Mouse (Mus musculus): Measurements from ENCODE around the gene Asxl2.
A peak's percentile ranks its signal among the peaks of the same experiment; 100 is the strongest.

The Asxl2 gene

DNA sequence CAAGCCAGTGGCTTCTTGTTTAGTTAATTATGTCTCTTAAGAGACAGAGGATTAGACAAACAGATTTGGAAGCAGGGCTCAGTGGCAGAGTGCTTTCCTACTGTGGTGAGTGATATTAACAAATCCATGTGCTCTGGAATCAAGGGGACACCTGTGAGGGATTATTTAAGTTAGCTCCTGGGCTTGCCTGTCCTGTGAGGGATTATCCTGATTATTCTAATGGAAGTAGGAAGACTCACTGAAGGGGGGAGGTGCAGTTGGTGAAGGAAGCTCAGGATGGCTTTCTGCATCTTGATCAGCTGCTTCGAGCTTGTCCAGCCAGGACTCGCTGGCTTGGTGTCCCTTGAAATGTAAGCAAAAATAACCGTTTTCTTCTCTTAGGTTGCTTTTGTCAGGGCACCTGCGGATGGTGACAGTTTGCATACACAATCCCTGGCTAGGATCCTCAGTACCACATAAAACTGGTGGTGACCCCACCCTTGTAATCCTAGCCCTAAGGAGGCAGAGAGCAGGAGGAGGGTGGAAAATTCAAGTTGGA is 119.5 kb downstream of the Asxl2 start:
- DNase-seq (ENCODE audit: low read depth, low spot score) = peak; percentile 31

DNA sequence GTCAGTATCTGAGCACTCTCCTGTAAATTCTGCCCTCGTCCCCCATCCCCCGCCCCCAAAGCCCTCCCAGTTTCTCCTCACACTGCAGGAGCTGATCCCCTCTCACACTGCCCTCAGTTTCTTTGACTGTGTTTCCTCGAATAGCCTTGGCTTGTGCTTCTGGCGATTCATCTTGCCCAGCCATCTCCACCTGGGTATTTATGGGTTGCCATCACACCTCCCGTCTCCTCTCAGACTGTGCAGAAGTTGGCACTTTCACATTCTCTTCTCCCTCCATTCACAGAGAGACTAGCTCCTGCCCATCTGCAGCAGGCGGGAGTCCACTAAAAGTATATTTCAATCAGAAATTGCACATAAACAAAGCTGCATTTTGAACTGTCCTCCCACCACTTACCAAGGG is 120.1 kb downstream of the Asxl2 start:
- no peak for DNase-seq (ENCODE audit: low read depth, low spot score)

DNA sequence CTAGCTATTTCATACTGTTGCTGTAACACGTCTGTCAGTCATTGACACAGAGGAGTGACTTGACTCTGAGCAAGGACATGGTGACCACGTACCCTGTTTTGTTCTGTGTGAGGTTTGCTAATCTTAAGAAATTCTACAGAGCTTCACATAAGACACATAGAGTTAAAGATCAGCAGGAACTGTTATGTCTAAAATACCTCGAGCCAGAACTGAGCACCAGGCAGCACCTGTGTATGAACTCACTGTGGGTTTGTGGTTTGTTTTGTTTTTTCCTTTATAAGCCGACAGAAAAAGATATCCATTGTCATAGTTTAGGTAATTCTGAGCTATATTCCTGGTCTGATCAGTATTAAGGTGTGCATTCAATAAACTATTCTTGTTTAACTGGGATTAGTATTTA is 120.8 kb downstream of the Asxl2 start:
- no peak for DNase-seq (ENCODE audit: low read depth, low spot score)

DNA sequence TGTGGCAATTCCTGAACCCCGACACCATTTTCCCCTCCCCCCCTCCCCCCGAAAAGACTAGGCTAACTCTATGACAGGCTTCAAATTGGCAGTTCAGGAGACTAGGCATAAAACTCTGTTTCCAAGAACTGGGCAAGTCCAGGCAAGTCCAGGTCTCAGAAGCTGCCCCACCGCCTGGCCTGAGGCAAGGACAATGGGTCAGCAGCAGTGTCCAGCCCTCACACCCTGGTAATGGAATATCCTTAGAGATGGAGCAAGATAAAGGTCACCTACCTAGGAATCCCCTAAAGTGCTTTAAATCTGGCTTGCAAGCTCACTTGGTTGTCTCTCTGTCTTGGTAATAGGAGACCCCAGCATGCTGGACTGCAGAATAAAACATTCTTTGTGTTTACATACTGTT is 121.3 kb downstream of the Asxl2 start:
- no peak for DNase-seq (ENCODE audit: low read depth, low spot score)

DNA sequence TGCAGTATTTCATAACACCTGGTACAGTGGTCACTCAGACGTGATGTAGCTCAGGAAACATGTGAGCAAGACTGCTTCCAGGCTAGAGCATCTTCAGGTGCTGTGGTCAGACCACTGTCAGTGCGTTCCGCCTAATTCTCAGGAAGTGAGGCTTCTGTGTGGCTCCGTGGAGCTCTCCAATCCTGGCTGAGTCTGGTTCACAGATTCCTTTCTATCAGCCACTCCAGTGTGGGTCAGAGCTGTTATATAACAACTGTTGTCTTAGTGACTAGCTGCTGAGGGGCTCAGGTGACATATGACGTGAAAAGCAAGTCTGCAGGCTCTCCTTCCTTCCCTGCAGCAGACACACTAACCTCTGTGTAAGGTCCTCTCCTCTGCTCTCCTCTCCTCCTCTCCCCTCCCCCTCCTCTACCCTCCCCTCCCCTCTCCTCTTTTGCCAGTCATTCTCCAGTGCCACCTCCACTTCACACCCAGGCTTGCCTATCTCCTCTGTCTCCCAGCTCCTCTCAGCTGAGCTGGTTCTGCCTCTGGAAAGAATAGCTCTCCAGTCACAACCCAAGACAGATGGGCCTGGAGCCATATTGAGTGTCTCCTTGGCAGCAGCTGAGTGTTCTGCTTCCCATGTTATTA is 122.0 kb downstream of the Asxl2 start:
- no peak for DNase-seq (ENCODE audit: low read depth, low spot score)

DNA sequence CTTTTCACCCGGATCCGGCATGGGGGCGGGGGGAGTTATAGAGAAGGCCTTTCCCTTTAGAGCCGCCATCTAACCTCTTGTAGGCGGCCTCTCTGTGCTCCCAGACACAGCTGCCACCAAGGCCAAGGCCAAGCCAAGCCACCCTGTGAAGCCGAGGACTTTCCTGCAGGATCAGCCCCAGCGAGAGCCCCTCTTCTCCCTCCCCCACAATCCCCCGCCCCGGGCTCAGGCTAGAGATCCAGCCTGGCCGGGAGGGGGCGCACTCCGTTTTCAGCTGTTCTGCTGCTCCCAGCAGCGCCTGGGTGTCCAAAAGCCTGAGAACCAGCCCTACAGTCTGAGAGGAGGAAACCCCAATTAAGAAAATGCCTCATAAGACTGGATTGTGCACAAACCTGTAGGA is 123.6 kb downstream of the Asxl2 start:
- DNase-seq (ENCODE audit: low read depth, low spot score) = no peak

All from retina, postnatal 7 days (tissue).